Mouse (Mus musculus) mouse embryonic stem cell (cell line): ENCODE measurements around the gene B430305J03Rik.

Experiments
- in situ Hi-C, 2 experiments: fragments of 300-500 bp; cut with MboI; formaldehyde crosslinking; loops; 1 replicate in 1 of 2; 3 replicates in 1 of 2; pipeline ENCODE4 v1.14.3; 2019 to 2020; ENCODE audit warnings: low sequenced_read_pairs in 2 of 2, low pct_unique_long_range_greater_than_20kb in 1 of 2, mixed read lengths in 1 of 2; ENCODE audit not compliant: unreplicated experiment in 1 of 2

The B430305J03Rik gene

GRCm38 (mm10) chr3:61365779-61366373 lies at the start of gene B430305J03Rik:
TSS of gene B430305J03Rik (minus strand) at chr3:61365951.
- in situ Hi-C loops: no loop called here

GRCm38 (mm10) chr3:61409683-61410082 lies 43.9 kb upstream of the B430305J03Rik start:
- in situ Hi-C loops: no loop called here

- in situ Hi-C loops: no loop called here
These were observed 41.2 kb upstream of the B430305J03Rik start for GRCm38 (mm10) chr3:61406921-61407320.

DNA sequence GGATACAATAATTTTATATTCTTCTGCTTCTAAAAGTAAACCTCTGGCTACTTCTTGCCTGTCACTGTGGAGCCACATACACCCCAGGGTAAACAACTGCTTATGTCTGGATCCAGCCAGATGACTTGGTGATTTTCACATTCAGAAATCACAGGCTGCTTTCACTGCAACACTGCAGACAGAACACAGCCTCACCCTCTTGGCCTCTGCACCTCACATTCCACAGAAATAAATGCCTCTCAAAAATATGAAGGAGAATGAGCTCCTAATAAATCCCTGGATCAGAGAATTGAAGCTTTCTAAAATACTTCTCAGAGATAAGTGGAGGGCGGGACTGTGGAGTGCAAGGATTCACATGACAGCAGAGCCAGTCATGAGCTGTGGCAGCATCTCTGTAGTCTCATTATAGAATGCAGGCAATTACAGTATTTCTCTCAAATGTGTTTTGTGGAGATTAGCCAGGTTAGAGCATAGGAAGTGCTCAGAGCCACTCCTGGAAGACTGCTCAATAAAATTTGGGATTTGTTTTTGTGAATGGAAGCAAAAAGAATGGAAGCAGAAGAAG lies 35.2 kb upstream of the B430305J03Rik start:
- in situ Hi-C loops: no loop called here

- in situ Hi-C loops: no loop called here
These were observed 31.0 kb upstream of the B430305J03Rik start for GRCm38 (mm10) chr3:61396728-61397127.

- in situ Hi-C loops: no loop called here
These were observed 29.6 kb upstream of the B430305J03Rik start for GRCm38 (mm10) chr3:61395382-61395781.

- in situ Hi-C loops: no loop called here
These were observed 27.8 kb upstream of the B430305J03Rik start for GRCm38 (mm10) chr3:61393520-61393919.

GRCm38 (mm10) chr3:61392881-61393280 lies 27.1 kb upstream of the B430305J03Rik start:
- in situ Hi-C loops: no loop called here

DNA sequence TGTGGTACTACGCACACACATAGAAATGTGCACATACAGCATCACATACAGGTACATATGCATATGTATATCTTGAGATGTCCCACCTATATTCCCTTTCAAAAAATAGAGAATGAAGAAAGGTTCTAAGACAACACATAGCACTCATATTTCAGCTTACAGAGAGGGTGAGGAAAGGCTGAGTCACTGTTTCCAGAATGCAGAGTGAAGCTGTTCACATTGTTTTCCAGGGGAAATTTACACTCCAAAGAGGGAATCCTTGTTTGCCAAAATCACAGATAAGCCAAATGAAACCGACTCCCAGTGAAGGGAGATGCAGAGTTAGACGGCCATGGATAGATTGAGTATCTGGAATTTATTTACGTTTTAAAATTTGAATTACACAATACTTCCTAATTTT lies 25.8 kb upstream of the B430305J03Rik start:
- in situ Hi-C loops: no loop called here

- in situ Hi-C loops: no loop called here
These were observed 20.6 kb upstream of the B430305J03Rik start for GRCm38 (mm10) chr3:61386368-61386767.

GRCm38 (mm10) chr3:61376001-61376400 lies 10.2 kb upstream of the B430305J03Rik start:
- in situ Hi-C loops: no loop called here

GRCm38 (mm10) chr3:61368446-61368845 lies 2.7 kb upstream of the B430305J03Rik start:
- in situ Hi-C loops: no loop called here

DNA sequence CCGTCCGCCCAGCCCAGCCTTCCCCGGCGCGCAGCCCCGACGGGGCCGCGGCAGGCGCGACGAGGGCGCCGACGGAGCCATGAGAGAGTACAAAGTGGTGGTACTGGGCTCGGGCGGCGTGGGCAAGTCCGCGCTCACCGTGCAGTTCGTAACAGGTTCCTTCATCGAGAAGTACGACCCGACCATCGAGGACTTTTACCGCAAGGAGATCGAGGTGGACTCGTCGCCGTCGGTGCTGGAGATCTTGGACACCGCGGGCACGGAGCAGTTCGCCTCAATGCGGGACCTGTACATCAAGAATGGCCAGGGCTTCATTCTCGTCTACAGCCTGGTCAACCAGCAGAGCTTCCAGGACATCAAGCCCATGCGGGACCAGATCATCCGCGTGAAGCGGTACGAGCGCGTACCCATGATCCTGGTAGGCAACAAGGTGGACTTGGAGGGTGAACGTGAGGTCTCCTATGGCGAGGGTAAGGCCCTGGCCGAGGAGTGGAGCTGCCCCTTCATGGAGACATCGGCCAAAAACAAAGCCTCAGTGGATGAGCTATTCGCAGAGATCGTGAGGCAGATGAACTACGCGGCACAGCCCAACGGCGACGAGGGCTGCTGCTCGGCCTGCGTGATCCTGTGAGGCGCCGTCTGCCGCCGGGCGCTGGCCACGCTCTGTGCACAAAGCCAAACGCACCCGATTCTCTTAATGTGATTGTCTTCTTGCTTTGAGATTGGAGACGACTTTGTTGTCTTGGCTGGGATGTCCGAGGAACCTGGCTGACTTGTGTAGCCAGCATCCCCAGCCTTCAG lies 573 bp downstream of the B430305J03Rik start:
- in situ Hi-C loops: no loop called here

- in situ Hi-C loops: no loop called here
These were observed 1.1 kb downstream of the B430305J03Rik start for GRCm38 (mm10) chr3:61364661-61364977.

DNA sequence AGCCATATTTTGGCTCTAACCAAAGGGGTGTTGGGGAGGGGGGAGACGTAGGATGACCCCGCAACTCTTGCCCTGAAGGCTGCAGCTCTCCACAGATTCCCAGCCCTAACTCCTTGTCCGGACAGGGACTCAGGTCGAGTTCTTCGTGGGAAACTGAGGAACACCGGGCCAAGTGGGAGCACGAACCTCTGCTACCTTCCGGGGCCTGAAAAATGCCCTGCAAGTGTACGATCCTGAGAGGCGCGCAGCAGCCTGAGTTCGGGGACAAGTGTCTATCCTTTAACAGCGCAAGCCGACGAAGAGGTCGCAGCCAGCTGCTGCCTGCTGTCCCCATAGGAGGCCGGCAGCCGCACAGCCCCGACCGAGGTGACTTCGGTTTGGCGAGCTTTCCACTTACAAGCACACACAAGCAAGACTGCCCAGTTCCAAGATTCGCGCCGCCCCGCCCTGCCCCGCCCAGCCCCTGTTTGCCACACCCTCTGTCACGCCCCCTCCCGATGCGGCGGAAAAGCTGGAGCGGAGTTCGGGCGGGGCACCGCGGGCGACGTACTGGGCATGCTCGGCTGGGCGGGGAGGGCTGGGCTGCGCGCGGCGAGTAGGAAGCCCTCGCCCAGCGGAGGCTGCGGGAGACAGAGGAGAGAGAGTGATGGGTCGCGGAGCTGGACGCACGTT lies 1.6 kb downstream of the B430305J03Rik start:
- in situ Hi-C loops: no loop called here

DNA sequence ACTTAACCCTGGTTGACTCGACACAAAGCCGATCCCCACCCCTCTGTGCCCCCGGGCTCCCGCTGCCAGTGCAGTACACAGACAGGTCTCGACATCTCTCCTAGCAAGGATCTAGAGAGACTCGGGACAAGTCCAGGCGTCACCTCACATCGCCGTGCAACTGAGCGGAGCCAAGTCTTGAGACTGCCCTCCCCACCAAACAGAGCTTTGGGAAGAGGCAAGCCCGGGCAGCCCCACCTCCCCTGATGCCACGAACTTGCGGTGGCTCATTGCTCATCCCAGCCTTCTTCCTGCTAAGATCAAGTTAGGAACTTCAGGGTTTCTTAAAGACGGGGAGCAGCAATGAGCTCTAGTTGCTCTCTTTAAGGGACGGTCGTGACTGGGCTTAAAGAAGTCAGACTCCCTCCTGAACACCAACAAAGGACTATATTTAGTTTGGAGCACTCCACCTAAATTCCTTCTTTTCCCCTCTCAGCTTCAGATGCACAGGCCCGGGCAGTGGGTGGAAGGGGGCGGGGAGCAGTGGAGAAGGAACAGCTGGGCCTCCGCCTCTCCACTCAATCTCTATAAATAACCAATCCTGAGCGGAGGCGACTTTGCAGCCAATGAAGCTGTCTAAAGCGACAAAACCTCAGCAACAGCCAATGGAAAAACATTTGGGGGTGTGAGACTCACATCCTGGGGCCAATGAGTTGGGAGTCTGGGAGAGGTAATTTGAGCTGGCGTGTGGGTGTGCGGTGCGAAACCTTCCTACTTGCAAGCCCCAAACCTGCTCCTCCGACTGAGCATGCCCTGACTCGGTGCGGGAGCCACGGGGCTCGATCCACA lies 2.4 kb downstream of the B430305J03Rik start:
- in situ Hi-C loops: no loop called here

- in situ Hi-C loops: no loop called here
These were observed 3.0 kb downstream of the B430305J03Rik start for GRCm38 (mm10) chr3:61362821-61363160.

GRCm38 (mm10) chr3:61361338-61361737 lies 4.4 kb downstream of the B430305J03Rik start, which contains the start of gene Rap2b:
TSS of gene Rap2b (plus strand) at chr3:61361638.
- in situ Hi-C loops: no loop called here
